Mouse (Mus musculus) cortical plate, adult 2 months (tissue): ENCODE measurements around the gene Klhl1.
"Not testable (repeated sequence)": the region's sequence is repeated elsewhere in the genome, so short reads cannot be mapped to it uniquely, and the experiment has no call there.

Experiments used
- CTCF ChIP-seq: fragments of 200-500 bp; IDR thresholded peaks from 2 replicates; pipeline ENCODE4 v1.5.1; 2011; ENCODE audit warnings: mild to moderate bottlenecking, control low read depth, low read length; ENCODE audit not compliant: insufficient read depth; ENCODE audit errors: extremely low read depth
- POLR2A ChIP-seq: fragments of 200-500 bp; IDR thresholded peaks from 2 replicates; pipeline ENCODE4 v1.6.1; 2011; ENCODE audit warnings: mild to moderate bottlenecking, low read length, control low read depth; ENCODE audit not compliant: insufficient read depth; ENCODE audit errors: extremely low read depth

DNA sequence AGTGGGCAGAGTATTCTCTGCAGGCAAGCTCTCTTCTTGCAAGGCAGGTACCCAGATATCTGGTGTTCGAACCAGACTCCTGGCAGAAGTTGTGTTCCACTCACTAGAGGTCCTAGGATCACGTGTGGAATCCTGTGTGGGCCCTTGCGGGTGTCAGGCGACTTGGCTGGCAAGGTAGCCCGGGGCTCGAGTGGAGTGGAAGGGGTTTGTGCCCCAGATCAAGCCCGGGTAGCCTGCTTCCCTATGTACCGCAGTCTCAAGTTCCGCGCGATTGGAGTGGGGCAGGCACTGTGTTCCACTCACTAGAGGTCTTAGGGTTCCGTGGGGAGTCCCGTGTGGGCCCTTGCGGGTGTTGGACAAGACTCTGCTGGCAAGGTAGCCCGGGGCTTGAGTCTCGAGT, 324.1 kb downstream of the Klhl1 start:
- TF ChIP-seq CTCF, POLR2A: not testable (repeated sequence)
